Mouse (Mus musculus) inflammation-experienced regulatory T-cells, adult 6 months (primary cell): ENCODE results near the gene Ctdnep1. TPM values are rescaled to one million over a fixed set of nuclear protein-coding genes. Genes with fewer than 3 reads are reported as not detected.

ENCODE experiments used
- ATAC-seq: one replicate; pipeline ENCODE4 v1.8.0; 2017
- polyA plus RNA-seq, 3 experiments: library from polyadenylated mRNA; unstranded; fragments of 100-300 nt; shearing (Covaris generic); gene quantifications; one replicate each; pipeline ENCODE4 v1.2.1; 2017

The Ctdnep1 gene
- polyA plus RNA-seq, 3 experiments from 2014 or later, result 25.8 to 35.6 (median 29.3) TPM

DNA sequence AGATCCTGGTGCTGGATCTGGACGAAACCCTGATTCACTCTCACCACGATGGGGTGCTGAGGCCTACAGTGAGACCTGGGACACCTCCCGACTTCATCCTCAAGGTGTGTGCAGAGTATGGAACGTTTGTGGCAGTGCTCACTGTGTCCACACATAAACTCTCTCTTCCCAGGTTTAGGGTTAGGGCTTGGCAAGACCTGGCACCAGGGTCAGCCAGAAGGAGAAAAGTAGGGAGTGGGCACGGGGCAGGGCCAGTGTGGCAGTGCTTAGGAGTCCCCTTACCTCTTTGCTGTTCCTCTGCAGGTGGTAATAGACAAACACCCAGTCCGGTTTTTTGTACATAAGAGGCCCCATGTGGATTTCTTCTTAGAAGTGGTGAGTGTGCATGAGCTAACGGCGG is 3.5 kb downstream of the Ctdnep1 start:
- ATAC-seq, result no peak

DNA sequence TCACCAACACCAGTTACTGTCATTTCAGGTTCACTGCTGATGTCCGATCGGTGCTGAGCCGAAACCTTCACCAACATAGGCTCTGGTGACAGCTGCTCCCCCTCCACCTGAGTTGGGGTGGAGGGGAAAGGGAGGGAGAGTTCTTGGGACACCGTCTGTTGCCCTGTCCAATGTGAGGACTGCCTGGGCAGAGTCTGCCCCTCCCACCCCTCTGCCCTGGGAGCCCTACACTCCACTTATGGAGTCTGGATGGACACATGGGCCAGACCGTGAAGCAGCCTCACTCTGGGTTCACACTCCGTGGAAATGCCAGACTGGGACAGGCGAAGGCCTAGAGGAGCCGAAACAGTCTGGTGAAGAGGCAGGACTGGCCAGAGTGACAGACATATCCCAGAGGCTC is 9.0 kb downstream of the Ctdnep1 start:
- no peak for ATAC-seq

DNA sequence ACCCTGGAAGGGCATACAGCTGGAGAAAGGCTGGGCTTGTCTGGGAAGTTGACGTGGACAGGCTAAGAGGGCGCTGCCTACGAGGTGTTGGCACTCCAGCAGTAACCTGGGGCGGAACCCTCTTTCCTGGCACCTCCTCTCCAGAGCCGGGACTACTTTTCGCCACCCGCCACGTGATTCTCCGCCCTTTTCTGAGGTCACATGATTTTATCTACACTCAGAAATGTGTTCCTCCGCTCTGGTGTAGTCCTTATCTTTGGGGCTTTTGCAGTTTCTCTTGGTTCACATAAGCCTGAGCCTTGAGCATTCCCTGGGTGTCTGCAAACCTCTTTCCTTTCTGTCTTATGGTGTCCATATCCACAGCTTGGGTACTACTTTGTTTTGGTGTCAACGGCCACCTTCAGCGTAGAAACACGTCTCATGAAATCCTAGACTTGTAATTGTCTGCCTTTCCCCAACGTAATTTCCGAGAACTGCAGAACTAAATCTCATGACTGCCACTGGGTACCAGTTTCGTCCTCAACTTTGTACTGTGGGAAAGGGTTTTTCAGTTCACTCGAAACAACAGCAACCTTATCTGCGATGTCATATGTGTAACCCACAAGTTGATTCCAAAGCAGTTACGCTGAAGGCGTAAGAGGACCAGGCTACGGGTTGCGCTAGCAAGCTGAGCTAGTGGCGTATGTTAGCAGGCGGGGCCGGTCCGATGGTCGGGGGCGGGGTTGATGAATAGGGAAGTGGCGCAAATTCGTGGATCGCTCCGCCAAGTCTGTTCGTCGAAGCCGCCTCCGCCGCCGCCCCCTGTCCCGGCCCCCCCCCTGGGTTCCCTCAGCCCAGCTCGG is 10.1 kb downstream of the Ctdnep1 start, which contains the start of gene Gabarap:
Gene Gabarap, plus strand, starts transcription at position 294 of the 842 bp plus-strand sequence.
- ATAC-seq, result peak; percentile 72

DNA sequence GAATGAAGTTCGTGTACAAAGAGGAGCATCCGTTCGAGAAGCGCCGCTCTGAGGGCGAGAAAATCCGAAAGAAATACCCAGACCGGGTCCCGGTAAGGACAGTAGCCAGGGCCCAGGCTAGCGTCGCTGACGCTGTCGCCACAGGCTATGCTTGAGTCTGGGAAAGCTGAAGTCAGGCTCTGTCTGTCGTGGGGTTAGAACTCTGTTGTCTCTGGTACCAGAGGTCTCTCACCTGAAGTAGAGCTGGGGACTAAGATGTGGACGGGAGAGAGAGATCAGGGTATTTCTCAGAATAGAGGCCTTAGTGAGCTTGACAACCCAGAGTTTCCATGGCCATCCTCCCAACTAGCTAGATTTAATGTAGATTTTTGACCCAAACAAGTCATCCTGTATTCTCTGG is 10.8 kb downstream of the Ctdnep1 start:
- no peak for ATAC-seq

DNA sequence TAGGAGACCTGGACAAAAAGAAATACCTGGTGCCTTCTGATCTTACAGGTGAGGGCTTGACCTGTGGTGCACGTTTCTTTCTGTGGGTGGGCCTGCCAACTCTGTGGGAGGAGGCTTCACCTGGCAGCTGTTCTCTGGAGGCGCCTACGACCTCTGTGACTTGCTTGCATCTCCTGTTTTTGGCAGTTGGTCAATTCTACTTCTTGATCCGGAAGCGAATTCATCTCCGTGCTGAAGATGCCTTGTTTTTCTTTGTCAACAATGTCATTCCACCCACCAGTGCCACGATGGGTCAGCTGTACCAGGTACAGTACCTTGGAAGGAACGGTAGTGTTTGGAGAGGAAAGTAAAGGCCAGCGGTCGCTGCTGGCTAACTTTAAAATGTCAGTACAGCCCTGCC is 11.4 kb downstream of the Ctdnep1 start:
- no peak for ATAC-seq

DNA sequence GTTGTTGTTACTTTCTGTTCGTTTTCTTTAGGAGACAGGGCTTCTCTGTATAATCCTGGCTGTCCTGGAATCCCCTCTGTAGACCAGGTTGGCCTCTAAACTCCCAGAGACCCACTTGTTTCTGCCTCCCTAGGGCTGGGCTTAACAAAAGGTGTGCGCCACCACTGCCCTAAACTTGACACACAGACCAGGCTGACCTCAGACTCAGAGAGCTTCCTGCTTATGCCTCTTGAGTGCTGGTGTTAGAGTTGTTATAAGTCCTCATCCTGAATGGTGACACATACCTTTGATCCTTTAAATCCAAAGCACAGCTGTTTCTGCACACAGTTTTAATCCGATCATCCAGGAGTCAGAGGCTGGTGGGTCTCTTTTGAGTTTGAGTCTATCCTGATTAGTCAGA is 12.0 kb downstream of the Ctdnep1 start:
- ATAC-seq, result no peak

DNA sequence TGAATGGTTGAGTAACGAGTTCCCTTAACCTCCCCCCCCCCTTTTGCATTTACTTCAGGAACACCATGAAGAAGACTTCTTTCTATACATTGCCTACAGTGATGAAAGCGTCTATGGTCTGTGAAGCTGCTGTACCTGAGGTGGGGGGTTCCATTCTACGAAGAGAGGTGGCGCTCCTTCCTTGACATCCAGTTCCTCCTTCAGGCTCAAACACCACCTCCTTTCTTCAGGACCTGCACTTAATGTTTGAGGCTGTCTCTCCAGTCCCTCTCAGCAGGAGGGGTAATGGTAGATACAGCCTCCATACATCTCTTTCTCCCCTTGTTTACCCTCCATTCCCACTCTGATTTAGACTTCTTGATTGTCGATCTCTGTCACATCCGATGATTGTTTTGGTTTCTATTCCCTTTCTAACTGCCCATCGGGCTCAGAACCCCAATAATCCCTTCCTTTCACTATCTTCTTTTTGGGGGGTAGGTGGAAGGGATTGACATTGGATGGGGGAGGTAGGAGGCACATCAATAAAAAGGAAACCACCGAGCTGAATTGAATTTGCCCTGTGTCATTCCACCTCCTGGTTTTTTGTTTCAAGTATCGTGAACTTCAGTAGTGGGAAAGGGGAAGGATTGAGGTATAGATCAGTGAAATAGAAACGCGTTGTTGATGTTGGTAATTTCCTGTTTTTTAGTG is 13.6 kb downstream of the Ctdnep1 start:
- no peak for ATAC-seq

DNA sequence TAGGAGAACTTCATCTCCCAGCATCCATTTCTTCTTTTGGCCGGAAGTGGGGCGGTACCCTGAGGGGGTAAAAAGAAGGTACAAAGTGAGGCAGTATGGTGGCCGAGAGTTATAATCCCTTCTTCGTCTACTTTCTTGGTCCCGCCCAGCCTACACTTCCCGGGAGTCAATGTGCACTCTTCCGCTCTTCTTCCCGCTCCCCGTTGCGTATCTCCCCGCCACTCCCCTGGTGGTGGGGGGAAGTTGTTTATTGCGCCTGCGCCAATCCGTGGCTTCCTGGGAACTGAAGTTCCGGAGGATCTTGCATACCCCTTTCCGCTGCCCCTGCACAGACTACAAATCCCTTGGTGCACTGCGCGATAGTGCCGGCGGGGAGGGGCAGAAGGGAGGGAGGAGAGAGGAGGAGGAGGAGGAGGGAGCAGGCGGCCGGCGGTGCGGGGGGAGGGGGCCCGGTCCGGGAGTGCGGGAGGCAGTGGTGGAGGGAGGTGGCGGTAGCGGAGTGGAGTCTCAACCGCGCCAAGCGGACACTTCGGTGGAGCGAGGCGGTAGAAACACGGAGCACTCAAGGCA is 14.5 kb downstream of the Ctdnep1 start, which contains the start of gene Phf23:
Gene Phf23, plus strand, starts transcription at position 387 of the 570 bp plus-strand sequence.
- peak; percentile 70 for ATAC-seq

DNA sequence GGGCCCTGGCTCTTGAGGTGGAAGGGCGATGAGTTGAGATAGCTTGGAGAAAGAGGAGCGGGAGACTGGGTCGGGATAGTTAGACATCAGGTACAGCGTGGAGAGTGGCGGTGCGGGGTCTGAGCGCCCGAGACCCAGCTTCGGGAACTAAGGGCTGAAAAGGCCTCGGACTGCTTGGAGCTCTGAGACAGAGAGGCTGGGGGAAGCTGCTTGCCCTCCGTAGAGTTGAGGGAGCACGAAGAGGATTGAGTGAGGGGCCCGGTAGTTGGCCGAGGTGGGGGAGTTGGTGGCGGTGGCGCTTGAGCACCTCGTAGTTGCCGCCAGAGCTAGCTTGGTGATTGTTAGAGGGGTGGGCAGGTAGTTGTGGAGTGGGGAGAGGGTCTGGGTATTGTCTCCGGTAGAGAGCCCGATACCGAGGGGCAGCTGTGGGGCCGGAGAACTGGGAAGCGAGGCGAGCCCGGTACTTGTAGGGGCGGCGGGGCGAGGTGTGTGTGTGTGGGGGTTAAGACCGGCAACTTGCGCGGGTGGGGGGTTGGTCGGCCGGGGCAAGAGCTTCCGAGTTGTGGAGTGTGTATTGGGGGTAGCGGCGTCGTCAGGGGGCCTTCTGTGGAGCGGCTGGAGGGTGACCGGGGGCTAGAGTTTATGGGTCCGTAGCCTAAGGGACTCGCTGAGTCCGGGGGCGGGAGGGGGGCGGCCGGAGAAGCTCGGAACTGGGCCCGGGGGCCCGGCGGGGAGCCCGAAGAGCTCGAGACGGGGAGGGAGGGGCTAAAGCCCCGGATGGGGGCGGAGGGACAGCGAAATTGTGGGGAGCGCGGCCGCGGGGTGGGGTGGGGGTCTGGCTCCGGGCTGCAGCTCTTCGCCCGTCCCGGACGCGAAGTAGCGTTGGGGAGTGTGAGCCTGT is 15.5 kb downstream of the Ctdnep1 start:
- no peak for ATAC-seq

DNA sequence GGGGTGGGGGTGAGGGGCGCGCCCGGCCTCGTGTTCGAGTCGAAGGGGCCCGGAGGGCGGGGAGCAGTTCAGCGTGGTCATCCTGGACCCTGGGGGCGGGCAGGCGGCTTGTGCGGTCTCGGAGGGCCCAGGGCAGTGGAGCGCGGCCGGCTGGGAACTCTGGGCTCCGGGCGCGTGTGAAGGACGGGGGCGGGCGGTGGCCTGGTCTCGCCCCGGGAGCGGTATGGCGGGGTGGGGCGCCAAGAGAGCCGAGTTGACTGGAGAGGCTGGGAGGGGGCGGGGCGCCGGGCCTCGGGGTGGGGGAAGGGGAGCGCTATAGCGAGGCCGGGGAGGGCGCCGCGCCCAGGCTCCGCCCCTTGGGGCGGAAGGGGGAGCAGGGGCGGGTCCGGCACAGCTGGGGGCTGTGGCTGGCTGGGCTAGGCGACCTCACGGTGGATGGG is 16.1 kb downstream of the Ctdnep1 start:
- no peak for ATAC-seq

DNA sequence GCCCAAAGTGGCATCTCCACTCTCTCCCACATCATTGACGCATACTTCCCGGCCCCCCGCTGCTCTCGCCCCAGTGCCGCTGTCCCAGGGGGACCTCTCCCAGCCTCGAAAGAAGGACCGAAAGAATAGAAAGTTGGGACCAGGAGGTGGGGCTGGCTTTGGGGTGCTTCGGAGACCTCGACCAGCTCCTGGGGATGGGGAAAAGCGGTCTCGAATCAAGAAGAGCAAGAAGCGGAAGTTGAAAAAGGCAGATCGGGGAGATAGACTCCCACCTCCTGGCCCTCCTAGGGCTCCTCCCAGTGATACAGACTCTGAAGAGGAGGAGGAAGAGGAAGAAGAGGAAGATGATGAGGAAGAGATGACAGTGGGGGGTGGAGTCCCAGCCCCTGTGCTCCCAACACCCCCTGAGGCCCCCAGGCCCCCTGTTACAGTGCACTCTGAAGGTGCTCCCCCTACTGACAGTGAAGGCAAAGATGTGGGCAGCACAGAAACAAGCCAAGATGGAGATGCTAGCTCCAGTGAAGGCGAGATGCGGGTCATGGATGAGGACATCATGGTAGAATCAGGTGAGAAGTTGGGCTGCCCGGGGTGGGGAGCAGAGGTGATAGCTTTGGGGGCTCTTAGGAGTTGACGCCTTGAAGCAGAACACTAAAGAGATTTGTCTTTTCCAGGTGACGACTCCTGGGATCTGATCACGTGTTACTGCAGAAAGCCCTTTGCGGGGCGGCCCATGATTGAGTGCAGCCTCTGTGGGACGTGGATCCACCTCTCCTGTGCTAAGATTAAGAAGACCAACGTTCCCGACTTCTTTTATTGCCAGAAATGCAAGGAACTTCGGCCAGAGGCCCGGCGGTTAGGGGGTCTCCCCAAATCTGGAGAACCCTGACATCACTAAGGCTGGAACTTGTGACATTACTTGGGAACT is 17.9 kb downstream of the Ctdnep1 start:
- ATAC-seq, result no peak

DNA sequence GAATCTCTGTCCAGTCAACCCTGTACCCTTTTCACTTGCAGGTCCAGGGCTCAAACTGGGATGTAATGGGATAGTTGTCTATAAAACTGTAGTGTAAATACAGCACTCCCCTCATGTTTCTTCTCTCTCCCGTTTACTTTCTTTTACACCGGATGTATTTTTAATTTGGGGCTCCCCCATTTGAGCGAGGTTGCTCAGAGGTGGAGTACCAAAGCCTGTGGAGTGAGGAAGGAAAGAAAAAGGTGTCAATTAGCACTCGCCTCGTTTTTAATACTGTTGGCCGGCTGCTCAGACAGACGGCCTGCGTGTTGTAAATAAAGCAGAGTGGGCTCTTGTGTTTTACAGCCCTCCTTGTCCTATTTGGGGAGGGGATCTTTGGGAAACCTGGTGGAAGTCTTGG is 18.7 kb downstream of the Ctdnep1 start:
- ATAC-seq, result no peak

DNA sequence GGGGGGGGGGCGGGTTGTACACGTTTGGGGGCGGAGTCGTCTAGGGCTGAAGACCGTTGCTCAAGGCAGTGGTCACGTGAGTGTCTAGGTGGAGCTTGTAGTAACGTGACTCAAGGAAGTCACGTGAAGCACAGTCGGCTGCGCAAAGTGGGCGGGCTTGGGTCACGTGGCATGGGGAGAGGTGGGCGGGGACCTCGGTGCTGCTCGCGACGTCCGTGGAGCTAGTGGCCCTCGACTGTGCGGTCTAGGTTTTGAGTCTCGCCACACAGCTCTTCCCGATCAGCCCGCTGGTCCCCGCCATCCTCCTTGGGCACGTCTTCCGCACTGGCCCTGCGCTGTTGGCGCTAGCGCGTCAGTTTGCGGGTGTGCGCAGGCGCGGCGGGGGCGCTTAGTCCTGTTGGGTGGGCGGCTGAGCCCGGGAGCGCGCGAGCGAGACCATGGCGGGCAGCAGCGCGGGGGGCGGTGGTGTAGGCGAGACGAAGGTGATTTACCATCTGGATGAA is 19.5 kb downstream of the Ctdnep1 start, which contains the start of gene Dvl2:
Gene Dvl2, plus strand, starts transcription at position 200 of the 503 bp plus-strand sequence.
- peak; percentile 60 for ATAC-seq

DNA sequence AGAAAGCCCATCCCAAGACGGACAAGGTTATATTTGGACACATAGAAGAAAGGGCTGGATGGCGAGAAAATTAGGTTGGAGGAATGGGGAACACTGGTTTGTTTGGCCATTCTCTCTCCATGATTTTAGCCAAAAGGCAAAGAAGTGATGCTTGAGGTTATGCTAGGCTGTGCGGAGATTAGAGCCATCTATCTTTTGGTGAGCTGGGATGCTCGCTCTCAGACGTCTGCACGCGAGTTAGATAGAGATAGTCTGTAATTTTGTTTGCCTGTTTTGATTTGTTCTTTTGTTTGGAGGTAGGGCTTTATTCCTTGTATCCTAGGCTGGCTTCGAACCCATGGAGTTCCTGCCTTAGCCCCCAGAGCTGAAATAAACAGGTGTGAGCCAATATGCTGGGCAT is 20.2 kb downstream of the Ctdnep1 start:
- no peak for ATAC-seq

DNA sequence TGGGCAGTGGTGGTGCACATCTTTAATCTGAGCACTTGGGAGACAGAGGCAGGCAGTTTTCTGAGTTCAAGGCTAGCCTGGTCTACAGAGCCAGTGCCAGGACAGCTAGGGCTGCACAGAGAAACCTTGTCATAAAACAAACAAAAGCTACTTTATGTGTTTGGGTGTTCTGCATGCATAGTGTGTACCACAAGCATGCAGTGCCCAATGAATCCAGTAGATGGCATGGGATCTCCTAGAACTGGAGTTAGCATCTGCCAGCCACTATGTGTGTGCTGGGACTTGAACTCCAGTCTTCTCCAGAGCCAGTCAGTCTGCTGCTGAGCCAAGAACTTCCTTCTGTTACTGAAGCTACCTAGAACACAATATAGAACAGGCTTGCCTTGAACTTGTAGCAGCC is 20.9 kb downstream of the Ctdnep1 start:
- ATAC-seq, result no peak

DNA sequence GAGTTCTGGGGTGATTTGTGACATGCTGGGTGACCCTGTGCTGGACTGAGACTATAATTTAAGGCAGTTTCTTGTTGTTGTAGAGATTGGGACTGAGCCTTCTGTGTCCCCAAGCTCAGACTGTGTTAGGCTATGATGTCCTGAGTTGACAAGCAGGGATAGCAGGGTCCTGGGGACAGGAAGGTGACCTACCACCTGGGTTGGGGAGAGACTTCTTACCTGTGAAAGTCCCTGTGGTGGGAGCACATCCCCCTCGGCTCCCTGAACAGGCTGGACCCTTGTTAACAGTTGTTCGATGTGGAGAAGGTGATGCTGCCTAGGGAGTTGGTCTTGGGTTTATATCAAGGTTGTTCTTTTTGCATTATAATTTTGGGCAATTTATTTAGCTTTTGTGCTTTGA is 21.5 kb downstream of the Ctdnep1 start:
- no peak for ATAC-seq

DNA sequence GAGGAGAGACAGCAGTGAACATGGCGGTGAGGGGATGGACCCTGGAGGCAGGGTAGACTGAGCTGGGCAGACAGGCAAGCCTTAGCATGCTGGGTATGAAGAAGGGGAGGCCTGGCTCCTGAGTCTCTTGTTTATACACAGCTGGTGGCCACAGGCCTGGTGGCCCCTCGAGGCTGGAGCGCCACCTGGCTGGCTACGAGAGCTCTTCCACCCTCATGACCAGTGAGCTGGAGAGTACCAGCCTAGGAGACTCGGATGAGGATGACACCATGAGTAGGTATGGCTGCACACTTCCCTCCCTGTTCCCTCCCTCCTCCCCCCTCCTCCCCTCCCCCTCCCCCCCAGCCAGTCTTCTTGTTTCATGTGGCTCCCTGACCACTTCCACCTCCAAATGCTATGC is 24.6 kb downstream of the Ctdnep1 start:
- ATAC-seq, result peak; percentile 43

DNA sequence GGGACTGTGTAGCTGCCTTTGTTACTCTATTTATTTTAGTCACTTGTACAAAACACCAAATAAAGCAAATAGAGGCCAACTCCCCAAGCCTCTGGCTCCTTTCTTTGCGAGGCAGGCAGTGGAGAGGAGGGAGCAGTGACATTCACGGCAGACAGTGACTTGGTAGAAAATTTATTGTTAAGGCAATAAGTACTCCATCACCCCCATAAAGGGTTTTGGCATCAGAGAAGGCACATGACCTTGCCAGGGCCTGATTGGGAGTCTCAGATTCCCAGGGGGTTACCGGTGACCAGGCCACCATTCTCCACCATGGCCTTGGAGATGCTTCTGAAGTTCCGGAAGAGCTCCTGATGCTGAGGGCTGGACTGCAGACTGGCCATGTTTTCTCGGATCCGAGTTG is 29.1 kb downstream of the Ctdnep1 start:
- no peak for ATAC-seq

DNA sequence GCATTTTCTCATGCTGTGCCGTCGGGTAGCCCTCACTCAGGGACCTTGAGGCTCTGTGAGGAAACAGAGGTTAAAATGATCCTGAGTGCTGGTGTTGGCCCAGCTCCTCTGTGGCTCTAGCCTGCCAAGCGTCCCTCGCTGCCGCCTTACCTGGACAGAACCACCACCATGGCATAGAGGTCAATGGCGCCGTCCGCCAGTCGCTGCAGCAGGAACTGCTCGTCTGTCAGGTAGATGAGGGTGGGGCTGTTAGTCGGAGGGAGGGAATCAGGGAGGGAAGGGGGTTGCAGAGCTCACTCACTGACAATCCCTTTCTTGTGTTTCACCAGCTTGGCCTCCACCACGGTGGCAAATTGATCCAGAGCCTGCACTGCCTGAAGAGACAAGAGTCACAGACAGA is 29.6 kb downstream of the Ctdnep1 start:
- no peak for ATAC-seq

DNA sequence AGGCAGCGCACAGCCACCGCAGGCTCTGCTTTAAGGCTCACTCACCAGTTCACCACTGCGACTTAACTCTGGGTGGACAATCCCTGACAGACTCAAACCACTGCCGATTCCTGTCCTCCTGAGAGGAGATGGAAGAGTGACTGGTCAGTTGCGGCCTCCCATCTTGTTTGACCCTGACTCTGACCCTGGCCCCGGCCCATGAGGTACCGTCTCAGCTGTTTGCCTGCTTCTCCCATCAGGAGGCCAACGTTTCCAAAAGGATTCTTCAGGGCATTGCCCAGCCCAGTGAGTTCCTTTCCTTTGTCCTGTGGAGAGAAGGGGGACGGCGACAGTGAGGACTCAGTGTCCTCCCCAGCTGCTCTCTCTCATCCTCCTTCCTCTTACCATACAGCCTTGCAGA is 30.0 kb downstream of the Ctdnep1 start:
- ATAC-seq, result no peak

DNA sequence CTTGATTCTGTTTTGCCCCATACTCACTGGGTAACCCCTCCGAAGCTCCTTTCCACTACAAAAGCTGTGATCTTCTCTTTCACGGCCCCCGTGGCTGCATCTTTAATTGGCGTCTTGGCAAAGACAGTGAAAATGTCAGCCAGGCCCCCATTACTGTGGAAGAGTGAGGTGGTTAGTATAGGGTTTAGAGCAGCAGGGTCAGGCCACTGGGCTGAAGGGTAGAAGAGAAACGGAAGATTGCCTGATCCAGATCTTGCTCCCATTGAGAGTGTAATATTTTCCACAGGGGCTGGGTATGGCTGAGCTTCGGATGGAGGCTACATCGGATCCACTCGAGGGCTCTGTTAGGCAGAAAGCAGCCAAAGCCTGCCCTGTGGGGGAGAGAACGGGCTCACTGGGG is 32.0 kb downstream of the Ctdnep1 start:
- no peak for ATAC-seq
